Mouse (Mus musculus): Measurements from ENCODE around the gene Hoxd3.

DNA sequence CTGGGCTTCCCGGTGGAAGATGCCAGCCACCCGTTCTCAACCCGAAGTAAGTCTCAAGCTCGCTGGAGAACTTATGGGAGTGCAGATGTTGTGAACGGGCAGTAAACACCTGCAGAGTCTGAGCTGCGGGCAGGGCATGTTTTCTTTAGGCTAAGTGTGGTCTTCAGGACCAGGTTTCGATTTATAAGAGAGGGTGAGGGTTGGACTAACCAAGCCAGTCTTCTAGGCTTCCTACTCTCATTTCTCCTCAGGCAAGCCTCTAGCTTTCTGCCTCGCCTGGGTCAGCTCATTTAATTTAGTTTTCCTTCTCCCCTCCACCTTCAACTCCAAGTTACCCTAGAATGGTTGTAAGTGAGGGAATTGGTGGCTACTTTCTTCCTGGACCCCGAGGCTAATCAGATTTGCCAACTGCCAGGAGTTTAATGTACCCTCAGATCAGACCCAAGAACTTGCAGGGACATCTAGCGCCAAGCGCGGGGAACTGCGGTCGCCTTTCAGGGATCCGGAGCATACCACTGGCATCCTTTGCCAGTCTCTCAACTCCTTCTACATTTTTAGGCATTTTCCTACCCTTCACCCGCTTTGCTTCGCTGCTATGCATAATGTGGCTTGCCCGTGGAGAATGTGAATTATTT lies 48.3 kb upstream of the Hoxd3 start:
- TF ChIP-seq HCFC1 (IDR thresholded peaks at IDR 0.05; ENCODE audit: borderline replicate concordance, insufficient read depth, low read length) (no peak), ZNF384 (IDR thresholded peaks at IDR 0.05; ENCODE audit: low read depth, low read length) (no peak), CHD2 (IDR thresholded peaks at IDR 0.05; ENCODE audit: low read depth, low read length) (no peak), ZC3H11A (IDR thresholded peaks at IDR 0.05; ENCODE audit: borderline replicate concordance, low read depth, low read length) (no peak)

Data from ES-E14 (cell line).